Mouse (Mus musculus): Measurements from ENCODE around the gene Itgb2. TPM values are rescaled to one million over a fixed set of nuclear protein-coding genes. Genes with fewer than 3 reads are reported as not detected.

Gene Itgb2
- polyA plus RNA-seq (2016; fragmentation: Nextera tagmentation; extraction: Ambion mirVana) = 0.84 and 1.2 TPM in 2 replicates

GRCm38 (mm10) chr10:77530140-77530539 lies at the start of gene Itgb2:
TSS of gene Itgb2 (plus strand) at chr10:77530252.
- Histone ChIP-seq H3K4me3 (no peak within 1 kb of the TSS), H3K36me3 (no peaks in the 10 kb centered on the region), H3K27ac (replicated peaks) (no peak within 1 kb of the TSS), H3K4me1 (peaks cover 9% of the 10 kb centered on the region; the same call in 1 of the 2 replicates), H3K9me3 (replicated peaks) (no peaks in the 10 kb centered on the region), H3K27me3 (ENCODE audit: low read depth, poor library complexity, severe bottlenecking) (no peaks in the 10 kb centered on the region)
- no peak for DNase-seq (ENCODE audit: low spot score)
- WGBS = 77% methylated on average over 9 of the region's 9 CpGs

GRCm38 (mm10) chr10:77481814-77482213 lies 48.2 kb upstream of the Itgb2 start:
- peaks cover 15% of the 10 kb centered on the region for H3K36me3 ChIP-seq
- no peaks in the 10 kb centered on the region for H3K9me3 ChIP-seq (replicated peaks)
- H3K27ac ChIP-seq (replicated peaks) = no peak overlapping the region
- H3K4me3 ChIP-seq = no peak overlapping the region
- no peaks in the 10 kb centered on the region for H3K4me1 ChIP-seq
- H3K27me3 ChIP-seq (ENCODE audit: low read depth, poor library complexity, severe bottlenecking) = no peaks in the 10 kb centered on the region
- DNase-seq (ENCODE audit: low spot score) = no peak

GRCm38 (mm10) chr10:77484205-77484935 lies 45.7 kb upstream of the Itgb2 start:
- Histone ChIP-seq H3K27ac (replicated peaks) (no peak overlapping the region; the same call in 1 of the 2 replicates), H3K4me1 (no peaks in the 10 kb centered on the region), H3K4me3 (no peak overlapping the region), H3K36me3 (peaks cover 40% of the 10 kb centered on the region), H3K9me3 (replicated peaks) (no peaks in the 10 kb centered on the region), H3K27me3 (ENCODE audit: low read depth, poor library complexity, severe bottlenecking) (no peaks in the 10 kb centered on the region)
- 70% methylated on average over 18 of the region's 18 CpGs for WGBS
- DNase-seq (ENCODE audit: low spot score) = no peak

- H3K9me3 ChIP-seq (replicated peaks) = no peaks in the 10 kb centered on the region
- H3K36me3 ChIP-seq = peaks cover 53% of the 10 kb centered on the region
- no peak overlapping the region for H3K27ac ChIP-seq (replicated peaks)
- DNase-seq (ENCODE audit: low spot score) = no peak
- H3K4me1 ChIP-seq = no peaks in the 10 kb centered on the region
- 78% methylated on average over 3 of the region's 3 CpGs for WGBS
- no peaks in the 10 kb centered on the region for H3K27me3 ChIP-seq (ENCODE audit: low read depth, poor library complexity, severe bottlenecking)
- H3K4me3 ChIP-seq = no peak overlapping the region
Measured at GRCm38 (mm10) chr10:77485786-77486185, 44.3 kb upstream of the Itgb2 start.

GRCm38 (mm10) chr10:77488168-77488567 lies 41.9 kb upstream of the Itgb2 start:
- Histone ChIP-seq H3K9me3 (replicated peaks) (no peaks in the 10 kb centered on the region; the same call in 1 of the 2 replicates), H3K4me1 (no peaks in the 10 kb centered on the region), H3K4me3 (no peak overlapping the region), H3K36me3 (peaks cover 73% of the 10 kb centered on the region), H3K27me3 (ENCODE audit: low read depth, poor library complexity, severe bottlenecking) (no peaks in the 10 kb centered on the region), H3K27ac (replicated peaks) (no peak overlapping the region)
- 94% methylated on average over 7 of the region's 7 CpGs for WGBS
- no peak for DNase-seq (ENCODE audit: low spot score)

- Histone ChIP-seq H3K27me3 (ENCODE audit: low read depth, poor library complexity, severe bottlenecking) (no peaks in the 10 kb centered on the region), H3K9me3 (replicated peaks) (no peaks in the 10 kb centered on the region; the same call in 1 of the 2 replicates), H3K4me1 (no peaks in the 10 kb centered on the region), H3K4me3 (no peak overlapping the region), H3K36me3 (peaks cover 94% of the 10 kb centered on the region), H3K27ac (replicated peaks) (no peak overlapping the region)
- 91% methylated on average over 6 of the region's 6 CpGs for WGBS
- no peak for DNase-seq (ENCODE audit: low spot score)
Measured at GRCm38 (mm10) chr10:77491585-77491984, 38.5 kb upstream of the Itgb2 start.

- Histone ChIP-seq H3K4me1 (no peaks in the 10 kb centered on the region), H3K27ac (replicated peaks) (no peak overlapping the region), H3K9me3 (replicated peaks) (no peaks in the 10 kb centered on the region; the same call in 1 of the 2 replicates), H3K36me3 (peaks cover 94% of the 10 kb centered on the region), H3K4me3 (no peak overlapping the region), H3K27me3 (ENCODE audit: low read depth, poor library complexity, severe bottlenecking) (no peaks in the 10 kb centered on the region)
- 94% methylated on average over 3 of the region's 3 CpGs for WGBS
- DNase-seq (ENCODE audit: low spot score) = no peak
Measured at GRCm38 (mm10) chr10:77492885-77493284, 37.2 kb upstream of the Itgb2 start.

GRCm38 (mm10) chr10:77497185-77497584 lies 32.9 kb upstream of the Itgb2 start:
- Histone ChIP-seq H3K27ac (replicated peaks) (no peak overlapping the region), H3K4me3 (no peak overlapping the region), H3K4me1 (no peaks in the 10 kb centered on the region), H3K36me3 (peaks cover 95% of the 10 kb centered on the region), H3K27me3 (ENCODE audit: low read depth, poor library complexity, severe bottlenecking) (no peaks in the 10 kb centered on the region), H3K9me3 (replicated peaks) (no peaks in the 10 kb centered on the region; the same call in 1 of the 2 replicates)
- 92% methylated on average over 13 of the region's 13 CpGs for WGBS
- no peak for DNase-seq (ENCODE audit: low spot score)

GRCm38 (mm10) chr10:77498254-77498653 lies 31.8 kb upstream of the Itgb2 start:
- no peaks in the 10 kb centered on the region; the same call in 1 of the 2 replicates for H3K9me3 ChIP-seq (replicated peaks)
- no peak for DNase-seq (ENCODE audit: low spot score)
- 89% methylated on average over 6 of the region's 6 CpGs for WGBS
- no peak overlapping the region for H3K4me3 ChIP-seq
- H3K36me3 ChIP-seq = peaks cover 96% of the 10 kb centered on the region
- no peaks in the 10 kb centered on the region for H3K4me1 ChIP-seq
- no peak overlapping the region for H3K27ac ChIP-seq (replicated peaks)
- H3K27me3 ChIP-seq (ENCODE audit: low read depth, poor library complexity, severe bottlenecking) = no peaks in the 10 kb centered on the region

GRCm38 (mm10) chr10:77500636-77501035 lies 29.4 kb upstream of the Itgb2 start:
- Histone ChIP-seq H3K36me3 (peaks cover 91% of the 10 kb centered on the region), H3K27me3 (ENCODE audit: low read depth, poor library complexity, severe bottlenecking) (no peaks in the 10 kb centered on the region), H3K27ac (replicated peaks) (no peak overlapping the region), H3K4me1 (no peaks in the 10 kb centered on the region), H3K4me3 (no peak overlapping the region), H3K9me3 (replicated peaks) (no peaks in the 10 kb centered on the region)
- no peak for DNase-seq (ENCODE audit: low spot score)
- 90% methylated on average over 14 of the region's 14 CpGs for WGBS

- Histone ChIP-seq H3K27ac (replicated peaks) (no peak overlapping the region), H3K4me1 (no peaks in the 10 kb centered on the region), H3K9me3 (replicated peaks) (no peaks in the 10 kb centered on the region), H3K4me3 (no peak overlapping the region), H3K36me3 (peaks cover 92% of the 10 kb centered on the region), H3K27me3 (ENCODE audit: low read depth, poor library complexity, severe bottlenecking) (no peaks in the 10 kb centered on the region)
- no peak for DNase-seq (ENCODE audit: low spot score)
- 89% methylated on average over 25 of the region's 25 CpGs for WGBS
Measured at GRCm38 (mm10) chr10:77502967-77503922, 26.8 kb upstream of the Itgb2 start.

GRCm38 (mm10) chr10:77504143-77504542 lies 25.9 kb upstream of the Itgb2 start:
- Histone ChIP-seq H3K4me3 (no peak overlapping the region), H3K27ac (replicated peaks) (no peak overlapping the region), H3K36me3 (peaks cover 94% of the 10 kb centered on the region), H3K4me1 (no peaks in the 10 kb centered on the region), H3K27me3 (ENCODE audit: low read depth, poor library complexity, severe bottlenecking) (no peaks in the 10 kb centered on the region), H3K9me3 (replicated peaks) (no peaks in the 10 kb centered on the region)
- no peak for DNase-seq (ENCODE audit: low spot score)
- 96% methylated on average over 6 of the region's 6 CpGs for WGBS

GRCm38 (mm10) chr10:77506526-77506925 lies 23.5 kb upstream of the Itgb2 start:
- peaks cover 15% of the 10 kb centered on the region for H3K4me1 ChIP-seq
- 87% methylated on average over 5 of the region's 5 CpGs for WGBS
- H3K9me3 ChIP-seq (replicated peaks) = no peaks in the 10 kb centered on the region
- H3K36me3 ChIP-seq = peaks cover 92% of the 10 kb centered on the region
- no peaks in the 10 kb centered on the region for H3K27me3 ChIP-seq (ENCODE audit: low read depth, poor library complexity, severe bottlenecking)
- H3K4me3 ChIP-seq = no peak overlapping the region
- H3K27ac ChIP-seq (replicated peaks) = no peak overlapping the region
- DNase-seq (ENCODE audit: low spot score) = no peak

All from midbrain, embryonic 10.5 days (tissue).